Mouse (Mus musculus) limb, embryonic 13.5 days (tissue): ENCODE data around the gene Atn1. TPM values are rescaled to one million over a fixed set of nuclear protein-coding genes. Genes with fewer than 3 reads are reported as not detected.

Experiments used
- ATAC-seq: fragments of 200-750 bp; cut with Nextera tagmentation; 2 replicates; pipeline ENCODE4 v1.8.0; 2017; ENCODE audit warnings: low read depth, moderate number of reproducible peaks, moderate TSS enrichment; ENCODE audit not compliant: low FRiP score
- H3K27ac ChIP-seq: fragments of 300-500 bp; sonication (generic); 2 replicates; pipeline ENCODE4 v1.5.1; 2015; ENCODE audit warnings: inconsistent platforms, mild to moderate bottlenecking, moderate library complexity
- H3K27me3 ChIP-seq: fragments of 300-500 bp; sonication (generic); 2 replicates; pipeline ENCODE4 v1.6.1; 2015; ENCODE audit warnings: mild to moderate bottlenecking, inconsistent platforms
- H3K36me3 ChIP-seq: fragments of 300-500 bp; sonication (generic); 2 replicates; pipeline ENCODE4 v1.6.1; 2015; ENCODE audit warnings: inconsistent platforms, mild to moderate bottlenecking, moderate library complexity
- H3K4me1 ChIP-seq: fragments of 300-500 bp; sonication (generic); 2 replicates; pipeline ENCODE4 v1.6.1; 2015; ENCODE audit warnings: inconsistent platforms
- H3K4me2 ChIP-seq: fragments of 300-500 bp; sonication (generic); replicated peaks from 2 replicates; pipeline ENCODE4 v1.6.1; 2015; ENCODE audit warnings: inconsistent platforms, mild to moderate bottlenecking, moderate library complexity
- H3K4me3 ChIP-seq: fragments of 300-500 bp; sonication (generic); 2 replicates; pipeline ENCODE4 v1.5.1; 2015; ENCODE audit warnings: moderate library complexity, mild to moderate bottlenecking, inconsistent platforms
- H3K9ac ChIP-seq: fragments of 300-500 bp; sonication (generic); 2 replicates; pipeline ENCODE4 v1.6.1; 2015; ENCODE audit warnings: mild to moderate bottlenecking, inconsistent platforms
- H3K9me3 ChIP-seq: fragments of 300-500 bp; sonication (generic); 2 replicates; pipeline ENCODE4 v1.6.1; 2016; ENCODE audit warnings: inconsistent platforms
- WGBS: fragments of 180-500 bp; shearing (Covaris S2); methylation state at CpG from one replicate; pipeline ENCODE4 v1.1.7; 2015; 5-methylcytosine and 5-hydroxymethylcytosine counted together
- polyA plus RNA-seq: library from polyadenylated mRNA; unstranded; fragments of >200 nt; fragmentation: Nextera tagmentation; extraction: Ambion mirVana; gene quantifications from 2 replicates; pipeline ENCODE4 v1.2.1, GENCODE M21; 2015

Atn1 gene
- polyA plus RNA-seq, 1 experiment from 2014 or later, result 20.0 TPM

GRCm38 (mm10) chr6:124765951-124766350 is 9.6 kb upstream of the Atn1 start:
- ATAC-seq, result no peak
- 82% methylated on average over 7 of the region's 7 CpGs for WGBS
- Histone ChIP-seq H3K36me3 (no peaks in the 10 kb centered on the region; the same call in 1 of the 2 replicates), H3K27ac (no peak overlapping the region), H3K4me3 (no peak overlapping the region), H3K4me1 (peaks cover 23% of the 10 kb centered on the region), H3K4me2 (no peak overlapping the region), H3K9me3 (no peaks in the 10 kb centered on the region), H3K27me3 (peaks cover 69% of the 10 kb centered on the region), H3K9ac (no peak overlapping the region)

DNA sequence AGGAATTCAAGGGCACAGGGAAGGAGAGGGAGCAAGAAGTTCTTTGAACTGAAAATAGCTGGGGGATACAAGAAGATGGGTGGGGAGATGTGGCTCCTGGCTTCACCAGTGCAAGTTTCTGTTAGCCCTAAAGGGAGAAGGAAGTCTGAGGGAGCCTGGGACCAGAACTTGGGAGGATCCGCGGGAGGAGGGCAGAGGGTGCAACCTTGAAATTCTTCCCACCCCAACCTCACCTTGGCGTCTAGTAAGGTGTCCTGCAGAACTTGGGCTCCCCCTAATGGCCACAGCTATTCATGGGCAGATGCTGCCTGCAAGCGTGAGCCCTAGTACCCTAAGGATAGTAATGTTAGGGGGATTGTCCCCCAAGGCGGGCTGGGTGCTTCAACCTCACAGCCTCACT is 2.9 kb upstream of the Atn1 start:
- Histone ChIP-seq H3K27me3 (peaks cover 31% of the 10 kb centered on the region; the same call in 1 of the 2 replicates), H3K27ac (peak overlapping the region; percentile 99), H3K9me3 (no peaks in the 10 kb centered on the region), H3K36me3 (no peaks in the 10 kb centered on the region; the same call in 1 of the 2 replicates), H3K4me2 (peak overlapping the region; percentile 90), H3K4me3 (peak overlapping the region; percentile 79; the same call in 1 of the 2 replicates), H3K9ac (peak overlapping the region; percentile 55), H3K4me1 (peaks cover 38% of the 10 kb centered on the region)
- WGBS, result 1% methylated on average over 5 of the region's 5 CpGs
- ATAC-seq, result no peak

- 57% methylated on average over 2 of the region's 2 CpGs for WGBS
- peak overlapping the region; percentile 99 for H3K27ac ChIP-seq
- peak overlapping the region; percentile 79; the same call in 1 of the 2 replicates for H3K4me3 ChIP-seq
- H3K27me3 ChIP-seq, result peaks cover 27% of the 10 kb centered on the region; the same call in 1 of the 2 replicates
- ATAC-seq, result no peak
- peaks cover 42% of the 10 kb centered on the region for H3K4me1 ChIP-seq
- H3K9me3 ChIP-seq, result no peaks in the 10 kb centered on the region
- H3K4me2 ChIP-seq, result peak overlapping the region; percentile 90
- peak overlapping the region; percentile 55 for H3K9ac ChIP-seq
- H3K36me3 ChIP-seq, result no peaks in the 10 kb centered on the region; the same call in 1 of the 2 replicates
Measured at GRCm38 (mm10) chr6:124758849-124759232, 2.5 kb upstream of the Atn1 start.

GRCm38 (mm10) chr6:124757909-124758848 is 1.9 kb upstream of the Atn1 start:
- WGBS, result 38% methylated on average over 5 of the region's 5 CpGs
- peaks cover 48% of the 10 kb centered on the region for H3K4me1 ChIP-seq
- no peaks in the 10 kb centered on the region for H3K9me3 ChIP-seq
- peak overlapping the region; percentile 99 for H3K27ac ChIP-seq
- H3K27me3 ChIP-seq, result peaks cover 21% of the 10 kb centered on the region; the same call in 1 of the 2 replicates
- H3K36me3 ChIP-seq, result peaks cover under 1% of the 10 kb centered on the region; the same call in 1 of the 2 replicates
- H3K4me3 ChIP-seq, result peak overlapping the region; percentile 79
- H3K4me2 ChIP-seq, result peak overlapping the region; percentile 90
- no peak; the same call in 1 of the 2 replicates for ATAC-seq
- H3K9ac ChIP-seq, result peak overlapping the region; percentile 94

DNA sequence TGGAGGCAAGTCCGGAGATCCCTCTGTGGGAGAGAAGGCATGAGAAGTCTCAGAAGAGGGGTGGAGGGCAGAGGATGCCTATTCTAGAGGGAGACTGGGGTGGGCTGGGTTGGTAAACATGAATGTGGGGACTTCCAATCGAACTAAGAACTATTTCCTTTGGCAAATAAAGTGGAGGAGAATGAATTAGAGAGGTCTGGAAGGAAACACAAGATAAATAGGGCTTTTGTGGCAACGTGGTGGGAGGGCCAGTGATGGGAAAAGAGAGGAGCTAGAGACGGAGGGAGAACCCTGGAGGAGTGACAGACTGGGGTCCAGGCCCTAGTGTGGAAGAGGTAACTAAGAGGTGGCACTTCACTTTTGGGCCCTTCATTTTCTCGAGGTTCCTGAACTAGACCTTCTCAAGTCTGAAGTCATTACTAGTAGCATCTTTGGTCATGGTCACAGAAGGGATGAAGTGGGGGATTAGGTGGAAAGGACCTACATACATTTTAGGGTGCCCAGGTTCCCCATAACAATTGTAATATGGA is 1.1 kb upstream of the Atn1 start:
- Histone ChIP-seq H3K36me3 (peaks cover 8% of the 10 kb centered on the region; the same call in 1 of the 2 replicates), H3K4me1 (peaks cover 51% of the 10 kb centered on the region), H3K9ac (peak overlapping the region; percentile 94), H3K27me3 (peaks cover 14% of the 10 kb centered on the region; the same call in 1 of the 2 replicates), H3K4me3 (peak overlapping the region; percentile 79), H3K4me2 (peak overlapping the region; percentile 90), H3K9me3 (no peaks in the 10 kb centered on the region), H3K27ac (peak overlapping the region; percentile 99)
- ATAC-seq, result no peak
- 10% methylated on average over 5 of the region's 5 CpGs for WGBS

DNA sequence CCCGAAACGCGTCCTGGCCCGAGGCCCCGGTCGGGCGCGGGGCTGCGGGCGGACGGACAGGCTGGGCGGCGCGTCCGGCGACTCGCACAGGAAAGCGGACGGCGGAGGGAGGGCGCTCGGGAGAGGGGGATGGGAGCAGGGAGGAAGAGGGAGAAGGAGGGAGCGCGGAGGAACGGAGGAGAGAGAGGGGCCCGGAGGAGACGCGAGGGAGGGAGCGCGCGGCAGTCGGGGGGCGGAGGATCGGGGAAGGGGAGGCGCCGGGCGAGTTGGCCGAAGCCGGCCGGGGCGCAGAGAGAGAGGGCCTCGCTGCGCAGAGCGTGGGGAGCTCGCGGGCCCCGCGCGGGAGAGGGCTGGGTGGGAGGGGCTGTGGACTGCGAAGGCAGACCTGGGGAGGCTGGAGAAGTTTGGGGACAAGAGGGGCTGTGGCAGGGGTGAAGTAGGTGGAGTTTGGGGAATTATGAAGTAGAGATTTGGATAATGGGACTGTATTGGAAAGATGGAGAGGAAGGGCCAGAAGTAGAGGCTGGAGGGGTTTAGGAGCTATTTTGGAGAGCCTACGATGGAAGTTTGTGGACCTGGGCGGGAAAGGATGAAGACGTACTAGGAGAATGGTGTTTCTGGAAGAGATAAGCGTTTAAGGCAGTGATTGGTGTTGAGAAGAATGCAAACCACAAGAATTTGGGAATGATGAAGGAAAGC is 477 bp upstream of the Atn1 start:
- WGBS, result 1% methylated on average over 50 of the region's 54 CpGs
- H3K4me1 ChIP-seq, result peaks cover 51% of the 10 kb centered on the region

DNA sequence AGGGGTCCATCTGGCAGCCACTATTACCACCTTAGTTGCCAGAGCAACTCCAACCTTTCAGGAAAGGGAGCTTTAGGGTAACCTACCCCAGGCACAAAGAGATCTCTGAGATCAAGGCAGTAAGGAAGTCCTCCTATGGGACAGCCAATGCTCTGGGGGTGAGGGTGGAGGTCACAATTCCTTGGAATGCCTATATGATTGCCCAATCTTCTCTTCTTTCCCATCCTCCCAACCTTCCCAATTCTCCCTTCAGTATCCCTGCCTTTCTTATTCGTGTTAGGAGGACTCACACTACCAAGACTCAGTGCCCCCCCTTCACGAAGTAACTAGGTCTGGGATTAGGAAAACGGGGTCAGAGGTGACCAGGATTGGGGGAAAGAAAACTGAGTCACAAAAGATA is 1.0 kb downstream of the Atn1 start:
- Histone ChIP-seq H3K36me3 (peaks cover 13% of the 10 kb centered on the region; the same call in 1 of the 2 replicates), H3K27me3 (peaks cover 4% of the 10 kb centered on the region; the same call in 1 of the 2 replicates), H3K4me1 (peaks cover 51% of the 10 kb centered on the region), H3K4me3 (peak overlapping the region; percentile 79), H3K9me3 (no peaks in the 10 kb centered on the region), H3K4me2 (peak overlapping the region; percentile 90), H3K9ac (peak overlapping the region; percentile 94), H3K27ac (peak overlapping the region; percentile 99)
- WGBS, result 3% methylated on average over 3 of the region's 3 CpGs
- ATAC-seq, result no peak

More for the DNA sequence above, 477 bp upstream of the Atn1 start:
- ATAC-seq, result peak; percentile 78
- Histone ChIP-seq H3K4me3 (peak overlapping the region; percentile 79), H3K9ac (peak overlapping the region; percentile 94), H3K36me3 (peaks cover 13% of the 10 kb centered on the region; the same call in 1 of the 2 replicates), H3K9me3 (no peaks in the 10 kb centered on the region), H3K27me3 (peaks cover 12% of the 10 kb centered on the region; the same call in 1 of the 2 replicates), H3K27ac (peak overlapping the region; percentile 99), H3K4me2 (peak overlapping the region; percentile 90)

DNA sequence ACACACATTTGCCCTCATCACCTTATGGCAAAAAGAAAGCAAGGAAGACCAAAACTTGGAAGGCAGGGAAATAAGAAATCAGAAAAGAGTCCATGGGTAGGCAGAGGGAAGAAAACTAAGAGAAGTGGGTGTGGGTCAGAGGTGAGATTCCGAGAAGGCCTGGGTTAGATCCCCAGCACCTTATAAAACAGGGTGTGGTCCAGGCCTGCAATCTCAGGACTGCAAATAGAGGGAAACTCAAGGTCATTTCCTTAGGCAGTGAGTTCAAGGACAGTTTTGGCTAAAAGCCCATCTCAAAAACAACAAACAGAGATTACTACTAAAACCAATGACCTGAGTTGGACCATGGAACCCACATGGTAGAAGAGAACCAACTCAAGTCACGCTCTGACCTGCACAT is 2.5 kb downstream of the Atn1 start:
- peaks cover 26% of the 10 kb centered on the region for H3K36me3 ChIP-seq
- 79% methylated on average over 2 of the region's 2 CpGs for WGBS
- no peak overlapping the region for H3K9ac ChIP-seq
- H3K4me1 ChIP-seq, result peaks cover 43% of the 10 kb centered on the region
- no peak overlapping the region for H3K27ac ChIP-seq
- H3K4me2 ChIP-seq, result peak overlapping the region; percentile 90; the same call in 1 of the 2 replicates
- H3K4me3 ChIP-seq, result no peak overlapping the region
- ATAC-seq, result no peak
- H3K27me3 ChIP-seq, result no peaks in the 10 kb centered on the region
- H3K9me3 ChIP-seq, result no peaks in the 10 kb centered on the region

DNA sequence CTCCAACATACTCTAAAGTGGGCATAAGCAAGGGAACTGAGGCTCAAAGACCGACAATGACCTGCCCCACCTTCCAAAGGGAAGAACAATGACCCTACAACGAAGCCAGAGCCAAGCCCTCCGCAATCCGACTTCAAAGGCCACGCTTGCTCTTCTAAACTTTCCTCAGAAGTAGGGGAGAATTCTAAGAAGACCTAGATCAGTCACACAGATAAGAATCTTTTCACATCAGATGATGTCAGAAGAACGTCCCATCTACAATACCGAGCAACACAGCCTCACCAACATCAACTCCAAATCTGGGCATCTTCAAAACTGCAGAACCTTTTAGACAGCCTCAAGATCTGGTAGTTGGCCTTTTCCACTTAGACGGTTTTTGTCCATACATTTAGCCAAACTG is 5.9 kb downstream of the Atn1 start:
- WGBS, result 86% methylated on average over 8 of the region's 8 CpGs
- Histone ChIP-seq H3K36me3 (peaks cover 52% of the 10 kb centered on the region), H3K27ac (no peak overlapping the region)

DNA sequence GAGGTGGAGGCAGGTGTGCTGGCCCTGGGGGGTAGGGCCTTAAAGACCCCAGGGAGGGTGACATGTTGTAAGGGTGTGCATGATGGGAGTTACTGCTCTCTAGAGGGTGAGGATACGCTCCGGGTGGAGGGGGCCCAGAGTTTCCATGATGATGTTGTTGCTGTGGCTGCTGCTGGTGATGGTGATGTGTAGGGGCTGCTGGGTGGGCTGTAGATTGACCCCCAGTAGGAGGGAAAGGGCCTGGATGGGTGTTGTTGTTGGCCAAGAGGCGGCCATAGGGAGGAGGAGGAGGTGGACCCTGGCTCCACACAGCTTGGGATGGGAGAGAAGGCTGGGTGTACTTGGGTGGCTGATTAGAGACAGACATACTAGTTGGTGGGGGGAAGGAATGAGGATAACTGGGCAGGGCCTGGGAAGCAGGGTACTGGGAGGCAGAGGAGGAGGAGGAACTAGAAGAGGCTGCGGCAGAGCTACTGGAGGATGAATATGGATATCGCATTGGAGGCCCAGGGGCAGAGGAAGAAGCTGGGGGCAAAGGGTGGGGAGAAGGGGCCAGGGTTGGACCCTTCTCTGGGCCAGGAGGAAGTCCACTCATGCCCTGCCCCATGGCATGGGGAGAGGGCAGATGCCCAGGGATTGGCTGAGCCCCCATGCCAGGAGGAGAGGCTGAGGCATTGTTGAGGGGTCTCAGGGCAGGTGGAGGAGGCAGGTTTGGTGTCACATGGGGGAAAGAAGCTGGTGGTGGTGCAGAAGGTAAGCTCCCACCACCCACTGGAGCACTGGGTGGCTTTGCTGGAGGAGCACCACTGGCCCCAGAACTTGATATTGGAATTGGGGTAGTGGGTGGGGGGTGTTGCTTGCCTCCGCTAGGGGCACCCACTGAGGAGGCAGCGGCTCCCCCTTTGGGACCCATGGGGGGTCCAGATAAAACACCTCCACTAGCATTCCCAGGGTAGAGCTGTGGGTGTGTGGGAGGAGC is 9.4 kb downstream of the Atn1 start:
- Histone ChIP-seq H3K4me2 (peak overlapping the region; percentile 94), H3K9ac (peak overlapping the region; percentile 84; the same call in 1 of the 2 replicates), H3K9me3 (no peaks in the 10 kb centered on the region), H3K27me3 (no peaks in the 10 kb centered on the region), H3K27ac (no peak overlapping the region; the same call in 1 of the 2 replicates), H3K4me1 (peaks cover 28% of the 10 kb centered on the region), H3K4me3 (peak overlapping the region; percentile 54), H3K36me3 (peaks cover 67% of the 10 kb centered on the region)
- WGBS, result 90% methylated on average over 7 of the region's 7 CpGs
- no peak for ATAC-seq

More for the DNA sequence above, 5.9 kb downstream of the Atn1 start:
- Histone ChIP-seq H3K27me3 (no peaks in the 10 kb centered on the region), H3K4me2 (no peak overlapping the region), H3K9me3 (no peaks in the 10 kb centered on the region), H3K4me3 (no peak overlapping the region), H3K9ac (no peak overlapping the region), H3K4me1 (peaks cover 40% of the 10 kb centered on the region)
- ATAC-seq, result no peak

DNA sequence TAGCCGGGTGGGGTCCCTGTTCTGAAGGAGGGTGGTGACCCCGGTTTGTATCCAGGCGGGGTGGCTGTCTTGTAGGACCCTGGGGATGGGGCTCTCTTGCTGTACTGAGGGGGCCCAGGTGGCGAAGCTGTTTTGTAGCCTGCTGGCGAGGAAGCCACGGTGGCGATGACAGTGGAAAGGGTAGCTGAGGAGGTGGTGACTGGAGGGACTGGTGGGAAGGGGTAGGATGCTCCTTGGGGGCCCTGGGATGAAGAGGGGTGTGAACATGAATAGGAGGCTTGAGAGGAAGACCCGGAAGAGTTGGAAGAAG is 10.1 kb downstream of the Atn1 start:
- H3K36me3 ChIP-seq, result peaks cover 67% of the 10 kb centered on the region
- WGBS, result 16% methylated on average over 8 of the region's 8 CpGs
- peak overlapping the region; percentile 54 for H3K4me3 ChIP-seq
- H3K27ac ChIP-seq, result peak overlapping the region; percentile 88
- peak overlapping the region; percentile 94 for H3K4me2 ChIP-seq
- H3K27me3 ChIP-seq, result no peaks in the 10 kb centered on the region
- H3K9me3 ChIP-seq, result no peaks in the 10 kb centered on the region
- H3K4me1 ChIP-seq, result peaks cover 33% of the 10 kb centered on the region
- peak overlapping the region; percentile 84 for H3K9ac ChIP-seq
- ATAC-seq, result peak; percentile 4; the same call in 1 of the 2 replicates
